Mouse (Mus musculus): ENCODE measurements around the gene Kif14. TPM values are rescaled to one million over a fixed set of nuclear protein-coding genes. Genes with fewer than 3 reads are reported as not detected.

Gene Kif14
- polyA plus RNA-seq, 1 experiment from 2014 or later, result 7.6 TPM

- H3K4me1 ChIP-seq (replicated peaks; ENCODE audit: control insufficient read depth, insufficient read depth, low read length), result peaks cover 12% of the 10 kb centered on the region
- no peaks in the 10 kb centered on the region for H3K9me3 ChIP-seq (ENCODE audit: control insufficient read depth, low read length)
- no peak overlapping the region for H3K9ac ChIP-seq (ENCODE audit: low read length)
- 88% methylated on average over 6 of the region's 6 CpGs for WGBS
- no peak overlapping the region for H3K4me3 ChIP-seq (ENCODE audit: low read depth, low read length)
- no peaks in the 10 kb centered on the region for H3K36me3 ChIP-seq (ENCODE audit: control insufficient read depth, insufficient read depth, low read length)
- H3K4me2 ChIP-seq (ENCODE audit: low read length), result no peak overlapping the region
- DNase-seq (ENCODE audit: low spot score), result no peak
- H3K27ac ChIP-seq (ENCODE audit: low read depth), result no peak overlapping the region
- no peak for ATAC-seq (replicated peaks; ENCODE audit: low FRiP score, low TSS enrichment, low read depth)
- H3K27me3 ChIP-seq (replicated peaks; ENCODE audit: control insufficient read depth, insufficient read depth, low read length), result no peaks in the 10 kb centered on the region
Measured at GRCm38 (mm10) chr1:136536947-136537346, 70.8 kb downstream of the Kif14 start.

- DNase-seq (ENCODE audit: low spot score), result no peak
- no peak overlapping the region for H3K27ac ChIP-seq (ENCODE audit: low read depth)
- peaks cover 12% of the 10 kb centered on the region for H3K4me1 ChIP-seq (replicated peaks; ENCODE audit: control insufficient read depth, insufficient read depth, low read length)
- H3K27me3 ChIP-seq (replicated peaks; ENCODE audit: control insufficient read depth, insufficient read depth, low read length), result no peaks in the 10 kb centered on the region
- ATAC-seq (replicated peaks; ENCODE audit: low FRiP score, low TSS enrichment, low read depth), result no peak
- no peak overlapping the region for H3K4me3 ChIP-seq (ENCODE audit: low read depth, low read length)
- no peaks in the 10 kb centered on the region for H3K36me3 ChIP-seq (ENCODE audit: control insufficient read depth, insufficient read depth, low read length)
- H3K4me2 ChIP-seq (ENCODE audit: low read length), result no peak overlapping the region
- 94% methylated on average over 4 of the region's 4 CpGs for WGBS
- no peak overlapping the region for H3K9ac ChIP-seq (ENCODE audit: low read length)
- H3K9me3 ChIP-seq (ENCODE audit: control insufficient read depth, low read length), result no peaks in the 10 kb centered on the region
Measured at GRCm38 (mm10) chr1:136538247-136538646, 72.1 kb downstream of the Kif14 start.

GRCm38 (mm10) chr1:136540407-136540895, 74.3 kb downstream of the Kif14 start:
- no peak overlapping the region for H3K4me2 ChIP-seq (ENCODE audit: low read length)
- no peaks in the 10 kb centered on the region for H3K27me3 ChIP-seq (replicated peaks; ENCODE audit: control insufficient read depth, insufficient read depth, low read length)
- H3K9ac ChIP-seq (ENCODE audit: low read length), result no peak overlapping the region
- H3K27ac ChIP-seq (ENCODE audit: low read depth), result peak overlapping the region; percentile 84
- WGBS, result 27% methylated on average over 9 of the region's 9 CpGs
- H3K36me3 ChIP-seq (ENCODE audit: control insufficient read depth, insufficient read depth, low read length), result no peaks in the 10 kb centered on the region
- H3K4me3 ChIP-seq (ENCODE audit: low read depth, low read length), result no peak overlapping the region
- ATAC-seq (replicated peaks; ENCODE audit: low FRiP score, low TSS enrichment, low read depth) (no peak), DNase-seq (ENCODE audit: low spot score) (no peak)
- H3K9me3 ChIP-seq (ENCODE audit: control insufficient read depth, low read length), result no peaks in the 10 kb centered on the region
- H3K4me1 ChIP-seq (replicated peaks; ENCODE audit: control insufficient read depth, insufficient read depth, low read length), result peaks cover 12% of the 10 kb centered on the region

GRCm38 (mm10) chr1:136541618-136542376, 75.7 kb downstream of the Kif14 start:
- Histone ChIP-seq H3K9ac (ENCODE audit: low read length) (no peak overlapping the region), H3K4me2 (ENCODE audit: low read length) (no peak overlapping the region), H3K27me3 (replicated peaks; ENCODE audit: control insufficient read depth, insufficient read depth, low read length) (no peaks in the 10 kb centered on the region), H3K27ac (ENCODE audit: low read depth) (peak overlapping the region; percentile 84), H3K36me3 (ENCODE audit: control insufficient read depth, insufficient read depth, low read length) (no peaks in the 10 kb centered on the region), H3K4me3 (ENCODE audit: low read depth, low read length) (no peak overlapping the region), H3K9me3 (ENCODE audit: control insufficient read depth, low read length) (no peaks in the 10 kb centered on the region), H3K4me1 (replicated peaks; ENCODE audit: control insufficient read depth, insufficient read depth, low read length) (peaks cover 12% of the 10 kb centered on the region)
- DNase-seq (ENCODE audit: low spot score) (no peak), ATAC-seq (replicated peaks; ENCODE audit: low FRiP score, low TSS enrichment, low read depth) (0 out of 2 replicates have a peak, but pooled peaks have one; percentile 13)
- WGBS, result 39% methylated on average over 12 of the region's 12 CpGs

GRCm38 (mm10) chr1:136543920-136544319, 77.8 kb downstream of the Kif14 start:
- Histone ChIP-seq H3K27ac (ENCODE audit: low read depth) (peak overlapping the region; percentile 33), H3K4me1 (replicated peaks; ENCODE audit: control insufficient read depth, insufficient read depth, low read length) (peaks cover 12% of the 10 kb centered on the region), H3K4me3 (ENCODE audit: low read depth, low read length) (no peak overlapping the region), H3K9me3 (ENCODE audit: control insufficient read depth, low read length) (no peaks in the 10 kb centered on the region), H3K4me2 (ENCODE audit: low read length) (no peak overlapping the region), H3K9ac (ENCODE audit: low read length) (no peak overlapping the region), H3K36me3 (ENCODE audit: control insufficient read depth, insufficient read depth, low read length) (no peaks in the 10 kb centered on the region), H3K27me3 (replicated peaks; ENCODE audit: control insufficient read depth, insufficient read depth, low read length) (no peaks in the 10 kb centered on the region)
- DNase-seq (ENCODE audit: low spot score), result no peak
- no peak for ATAC-seq (replicated peaks; ENCODE audit: low FRiP score, low TSS enrichment, low read depth)
- 43% methylated on average over 7 of the region's 7 CpGs for WGBS

GRCm38 (mm10) chr1:136547068-136547467, 80.9 kb downstream of the Kif14 start:
- H3K4me2 ChIP-seq (ENCODE audit: low read length), result no peak overlapping the region
- H3K9me3 ChIP-seq (ENCODE audit: control insufficient read depth, low read length), result no peaks in the 10 kb centered on the region
- no peaks in the 10 kb centered on the region for H3K36me3 ChIP-seq (ENCODE audit: control insufficient read depth, insufficient read depth, low read length)
- ATAC-seq (replicated peaks; ENCODE audit: low FRiP score, low TSS enrichment, low read depth) (peak; percentile 71), DNase-seq (ENCODE audit: low spot score) (no peak)
- H3K27ac ChIP-seq (ENCODE audit: low read depth), result peak overlapping the region; percentile 65; the same call in 1 of the 2 replicates
- H3K4me3 ChIP-seq (ENCODE audit: low read depth, low read length), result no peak overlapping the region
- no peak overlapping the region for H3K9ac ChIP-seq (ENCODE audit: low read length)
- peaks cover 4% of the 10 kb centered on the region; the same call in 1 of the 2 replicates for H3K4me1 ChIP-seq (replicated peaks; ENCODE audit: control insufficient read depth, insufficient read depth, low read length)
- 49% methylated on average over 2 of the region's 2 CpGs for WGBS
- H3K27me3 ChIP-seq (replicated peaks; ENCODE audit: control insufficient read depth, insufficient read depth, low read length), result no peaks in the 10 kb centered on the region

- 94% methylated on average over 6 of the region's 6 CpGs for WGBS
- H3K4me3 ChIP-seq (ENCODE audit: low read depth, low read length), result no peak overlapping the region
Measured at GRCm38 (mm10) chr1:136550285-136550684, 84.1 kb downstream of the Kif14 start.

GRCm38 (mm10) chr1:136550851-136551540, 84.9 kb downstream of the Kif14 start:
- no peak overlapping the region for H3K4me2 ChIP-seq (ENCODE audit: low read length)
- no peak overlapping the region for H3K4me3 ChIP-seq (ENCODE audit: low read depth, low read length)
- ATAC-seq (replicated peaks; ENCODE audit: low FRiP score, low TSS enrichment, low read depth) (no peak), DNase-seq (ENCODE audit: low spot score) (peak; percentile 93)
- H3K9ac ChIP-seq (ENCODE audit: low read length), result no peak overlapping the region
- H3K27me3 ChIP-seq (replicated peaks; ENCODE audit: control insufficient read depth, insufficient read depth, low read length), result no peaks in the 10 kb centered on the region
- H3K27ac ChIP-seq (ENCODE audit: low read depth), result no peak overlapping the region
- WGBS, result 29% methylated on average over 16 of the region's 16 CpGs
- H3K4me1 ChIP-seq (replicated peaks; ENCODE audit: control insufficient read depth, insufficient read depth, low read length), result peaks cover 4% of the 10 kb centered on the region; the same call in 1 of the 2 replicates
- no peaks in the 10 kb centered on the region for H3K36me3 ChIP-seq (ENCODE audit: control insufficient read depth, insufficient read depth, low read length)
- no peaks in the 10 kb centered on the region for H3K9me3 ChIP-seq (ENCODE audit: control insufficient read depth, low read length)

More at GRCm38 (mm10) chr1:136550285-136550684, 84.1 kb downstream of the Kif14 start:
- H3K27me3 ChIP-seq (replicated peaks; ENCODE audit: control insufficient read depth, insufficient read depth, low read length), result no peaks in the 10 kb centered on the region
- peaks cover 4% of the 10 kb centered on the region; the same call in 1 of the 2 replicates for H3K4me1 ChIP-seq (replicated peaks; ENCODE audit: control insufficient read depth, insufficient read depth, low read length)
- no peak overlapping the region for H3K4me2 ChIP-seq (ENCODE audit: low read length)
- H3K9ac ChIP-seq (ENCODE audit: low read length), result no peak overlapping the region
- no peaks in the 10 kb centered on the region for H3K9me3 ChIP-seq (ENCODE audit: control insufficient read depth, low read length)
- H3K36me3 ChIP-seq (ENCODE audit: control insufficient read depth, insufficient read depth, low read length), result no peaks in the 10 kb centered on the region
- DNase-seq (ENCODE audit: low spot score) (no peak), ATAC-seq (replicated peaks; ENCODE audit: low FRiP score, low TSS enrichment, low read depth) (no peak)
- H3K27ac ChIP-seq (ENCODE audit: low read depth), result no peak overlapping the region
